Mouse (Mus musculus): Measurements from ENCODE around the gene Olfr978. TPM values are rescaled to one million over a fixed set of nuclear protein-coding genes. Genes with fewer than 3 reads are reported as not detected.
"Not testable (repeated sequence)": the region's sequence is repeated elsewhere in the genome, so short reads cannot be mapped to it uniquely, and the experiment has no call there.

The Olfr978 gene
- polyA plus RNA-seq (2015; fragmentation: Nextera tagmentation; extraction: Ambion mirVana), result not detected in 2 replicates

- Histone ChIP-seq H3K4me2 (no peak within 1 kb of the TSS), H3K9me3 (replicated peaks) (no peaks in the 10 kb centered on the region), H3K27ac (replicated peaks) (no peak within 1 kb of the TSS), H3K9ac (no peak within 1 kb of the TSS), H3K36me3 (replicated peaks) (no peaks in the 10 kb centered on the region), H3K27me3 (no peaks in the 10 kb centered on the region), H3K4me1 (replicated peaks) (no peaks in the 10 kb centered on the region), H3K4me3 (replicated peaks) (no peak within 1 kb of the TSS)
- no peak for ATAC-seq (ENCODE audit: insufficient read depth)
- 59% methylated on average over 2 of the region's 2 CpGs for WGBS (ENCODE audit: insufficient replicate concordance)
Measured at GRCm38 (mm10) chr9:39991813-39992212, at the start of gene Olfr978. TSS of gene Olfr978 (plus strand) at chr9:39992113.

DNA sequence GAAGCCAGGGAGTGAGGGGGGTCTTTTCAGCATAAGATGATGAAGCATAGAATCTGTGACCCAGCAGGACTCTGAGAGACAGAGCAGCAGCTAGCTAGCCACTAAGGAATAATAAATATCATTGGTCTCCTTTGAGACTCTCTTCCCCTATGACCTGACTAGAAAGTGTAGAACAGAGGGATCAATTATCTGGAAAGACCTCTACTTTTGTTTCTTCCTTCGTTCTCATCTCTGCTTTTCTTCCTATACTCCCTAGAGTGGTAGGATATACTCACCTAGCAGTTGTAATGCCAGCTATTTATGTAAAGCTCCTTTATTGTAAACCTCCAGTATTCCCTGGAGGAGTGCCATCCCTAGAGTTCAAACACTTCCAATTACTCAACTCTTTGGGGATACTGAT is 40.0 kb upstream of the Olfr978 start, which contains the start of gene Olfr975:
Gene Olfr975, minus strand, starts transcription at position 101 of the 400 bp plus-strand sequence.
- Histone ChIP-seq H3K4me3 (replicated peaks) (no peak within 1 kb of the TSS), H3K27ac (replicated peaks) (no peak within 1 kb of the TSS), H3K36me3 (replicated peaks) (no peaks in the 10 kb centered on the region), H3K9me3 (replicated peaks) (no peaks in the 10 kb centered on the region), H3K4me2 (no peak within 1 kb of the TSS), H3K4me1 (replicated peaks) (no peaks in the 10 kb centered on the region), H3K27me3 (no peaks in the 10 kb centered on the region), H3K9ac (no peak within 1 kb of the TSS)
- 29% methylated on average over 1 of the region's 1 CpGs for WGBS (ENCODE audit: insufficient replicate concordance)
- no peak for ATAC-seq (ENCODE audit: insufficient read depth)

- 64% methylated on average over 8 of the region's 9 CpGs for WGBS (ENCODE audit: insufficient replicate concordance)
- not testable (repeated sequence) for H3K4me1 ChIP-seq (replicated peaks); H3K4me3 ChIP-seq (replicated peaks); H3K36me3 ChIP-seq (replicated peaks); ATAC-seq (ENCODE audit: insufficient read depth); H3K27ac ChIP-seq (replicated peaks); H3K9ac ChIP-seq; H3K9me3 ChIP-seq (replicated peaks); H3K27me3 ChIP-seq; H3K4me2 ChIP-seq
Measured at GRCm38 (mm10) chr9:39961033-39961432, 30.9 kb upstream of the Olfr978 start, which contains the start of gene Olfr976. TSS of gene Olfr976 (minus strand) at chr9:39961133.

DNA sequence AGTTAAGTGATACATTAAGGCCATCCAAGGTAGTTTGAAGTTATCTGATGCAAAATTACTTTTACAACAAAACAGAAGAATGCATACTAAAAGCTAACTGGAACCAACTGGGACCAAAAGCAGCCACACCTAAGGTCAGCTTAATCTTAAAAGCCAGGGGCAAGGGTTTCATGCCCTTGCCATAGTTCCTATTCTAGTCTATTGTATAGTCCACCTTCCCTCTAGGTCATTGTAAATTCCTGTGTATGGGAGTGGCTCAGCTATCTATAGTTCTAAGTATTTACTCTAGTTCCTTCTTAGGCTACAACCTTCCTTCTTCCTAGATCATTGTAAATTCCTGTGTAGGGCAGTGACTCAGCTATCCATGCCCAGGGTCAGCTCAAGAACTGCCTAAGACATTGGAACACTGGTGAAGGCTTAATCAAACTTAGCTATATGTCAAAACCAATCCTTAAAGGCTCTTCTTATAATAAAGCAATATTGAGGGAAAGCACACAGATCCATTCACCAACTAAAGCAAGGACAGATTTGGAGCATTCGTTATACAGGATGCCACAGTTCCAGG is 15.2 kb upstream of the Olfr978 start:
- H3K4me1 ChIP-seq (replicated peaks); H3K4me3 ChIP-seq (replicated peaks); H3K9ac ChIP-seq; ATAC-seq (ENCODE audit: insufficient read depth); H3K27ac ChIP-seq (replicated peaks); H3K36me3 ChIP-seq (replicated peaks); H3K4me2 ChIP-seq; H3K27me3 ChIP-seq; H3K9me3 ChIP-seq (replicated peaks): not testable (repeated sequence)
- WGBS (ENCODE audit: insufficient replicate concordance), result 61% methylated on average over 1 of the region's 1 CpGs

GRCm38 (mm10) chr9:40003365-40003764 is 11.5 kb downstream of the Olfr978 start, which contains the start of gene Olfr979:
TSS of gene Olfr979 (minus strand) at chr9:40003465.
- WGBS (ENCODE audit: insufficient replicate concordance), result 73% methylated on average over 1 of the region's 1 CpGs
- H3K4me3 ChIP-seq (replicated peaks), result no peak within 1 kb of the TSS
- H3K27me3 ChIP-seq, result no peaks in the 10 kb centered on the region
- H3K4me2 ChIP-seq, result no peak within 1 kb of the TSS
- no peaks in the 10 kb centered on the region for H3K4me1 ChIP-seq (replicated peaks)
- no peak within 1 kb of the TSS for H3K9ac ChIP-seq
- H3K36me3 ChIP-seq (replicated peaks), result no peaks in the 10 kb centered on the region
- H3K9me3 ChIP-seq (replicated peaks), result no peaks in the 10 kb centered on the region
- H3K27ac ChIP-seq (replicated peaks), result no peak within 1 kb of the TSS
- no peak for ATAC-seq (ENCODE audit: insufficient read depth)

DNA sequence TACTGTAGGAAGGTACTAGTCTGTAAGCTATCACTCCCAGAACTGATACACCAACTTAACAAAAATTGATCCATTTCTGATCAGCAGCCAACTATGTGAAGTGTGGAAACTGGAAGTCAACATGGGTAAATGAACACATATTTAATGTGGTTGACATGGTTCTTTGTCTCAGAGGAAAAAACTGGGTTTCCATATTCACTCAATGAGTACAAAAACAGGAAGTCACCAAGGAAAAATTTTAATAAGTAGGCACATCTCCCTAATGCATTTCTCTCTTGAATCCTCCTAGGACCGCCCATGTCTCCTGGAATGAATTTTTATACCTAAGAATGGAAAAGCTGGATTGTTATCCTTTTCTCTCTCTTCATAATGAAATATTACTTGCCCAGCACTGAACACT is 17.6 kb downstream of the Olfr978 start, which contains the start of gene Olfr980:
Gene Olfr980, minus strand, starts transcription at position 101 of the 400 bp plus-strand sequence.
- Histone ChIP-seq H3K27me3 (no peaks in the 10 kb centered on the region), H3K9ac (no peak within 1 kb of the TSS), H3K4me2 (no peak within 1 kb of the TSS), H3K4me3 (replicated peaks) (no peak within 1 kb of the TSS), H3K36me3 (replicated peaks) (no peaks in the 10 kb centered on the region), H3K9me3 (replicated peaks) (no peaks in the 10 kb centered on the region), H3K4me1 (replicated peaks) (no peaks in the 10 kb centered on the region), H3K27ac (replicated peaks) (no peak within 1 kb of the TSS)
- ATAC-seq (ENCODE audit: insufficient read depth), result no peak
- 55% methylated on average over 1 of the region's 1 CpGs for WGBS (ENCODE audit: insufficient replicate concordance)

DNA sequence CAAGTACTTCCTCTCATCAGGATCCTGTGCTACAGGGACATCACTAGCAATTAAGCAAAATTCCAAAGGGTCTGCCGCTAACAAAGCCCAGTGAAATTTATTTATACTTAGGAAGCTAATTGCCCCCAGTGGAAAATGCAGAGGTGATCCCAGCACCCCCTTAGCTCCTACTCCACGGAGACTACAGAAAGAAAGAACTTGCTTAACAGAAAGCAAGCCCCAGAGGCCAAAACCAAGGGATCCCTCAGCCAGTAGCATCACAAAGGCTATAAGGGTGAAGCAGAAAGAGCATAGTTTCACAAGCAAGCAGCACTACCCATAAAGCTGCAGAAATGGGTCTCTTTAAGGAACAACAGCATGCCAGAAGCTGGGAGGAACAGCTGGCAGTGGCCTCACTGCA is 29.3 kb downstream of the Olfr978 start, which contains the start of gene Olfr981:
Gene Olfr981, plus strand, starts transcription at position 301 of the 400 bp plus-strand sequence.
- Histone ChIP-seq H3K9ac (no peak within 1 kb of the TSS), H3K27me3 (no peaks in the 10 kb centered on the region), H3K4me2 (no peak within 1 kb of the TSS), H3K27ac (replicated peaks) (no peak within 1 kb of the TSS), H3K9me3 (replicated peaks) (no peaks in the 10 kb centered on the region), H3K4me3 (replicated peaks) (no peak within 1 kb of the TSS), H3K36me3 (replicated peaks) (no peaks in the 10 kb centered on the region), H3K4me1 (replicated peaks) (no peaks in the 10 kb centered on the region)
- no peak for ATAC-seq (ENCODE audit: insufficient read depth)
- 49% methylated on average over 2 of the region's 2 CpGs for WGBS (ENCODE audit: insufficient replicate concordance)

Other genes starting within 250 kb of the Olfr978 start
- not detected in 2 replicates for gene Olfr967, start 245.9 kb upstream of the Olfr978 start, polyA plus RNA-seq (2015; fragmentation: Nextera tagmentation; extraction: Ambion mirVana)
- not detected in 2 replicates for gene Olfr968, start 208.9 kb upstream of the Olfr978 start, polyA plus RNA-seq (2015; fragmentation: Nextera tagmentation; extraction: Ambion mirVana)
- not detected in 2 replicates for gene Olfr969, start 201.2 kb upstream of the Olfr978 start, polyA plus RNA-seq (2015; fragmentation: Nextera tagmentation; extraction: Ambion mirVana)
- not detected in 2 replicates for gene Olfr970, start 183.3 kb upstream of the Olfr978 start, polyA plus RNA-seq (2015; fragmentation: Nextera tagmentation; extraction: Ambion mirVana)
- not detected in 2 replicates for gene Olfr971, start 155.2 kb upstream of the Olfr978 start, polyA plus RNA-seq (2015; fragmentation: Nextera tagmentation; extraction: Ambion mirVana)
- gene Olfr972, start 125.7 kb upstream of the Olfr978 start, polyA plus RNA-seq (2015; fragmentation: Nextera tagmentation; extraction: Ambion mirVana), result not detected in 2 replicates
- not detected in 2 replicates for gene Olfr229, start 84.8 kb upstream of the Olfr978 start, polyA plus RNA-seq (2015; fragmentation: Nextera tagmentation; extraction: Ambion mirVana)
- not detected in 2 replicates for gene Olfr974, start 54.6 kb upstream of the Olfr978 start, polyA plus RNA-seq (2015; fragmentation: Nextera tagmentation; extraction: Ambion mirVana)
- gene Olfr975, start 40.1 kb upstream of the Olfr978 start, polyA plus RNA-seq (2015; fragmentation: Nextera tagmentation; extraction: Ambion mirVana), result not detected in 2 replicates
- gene Olfr976, start 31.0 kb upstream of the Olfr978 start, polyA plus RNA-seq (2015; fragmentation: Nextera tagmentation; extraction: Ambion mirVana), result not detected in 2 replicates
- not detected in 2 replicates for gene Olfr979, start 11.4 kb downstream of the Olfr978 start, polyA plus RNA-seq (2015; fragmentation: Nextera tagmentation; extraction: Ambion mirVana)
- gene Olfr980, start 17.5 kb downstream of the Olfr978 start, polyA plus RNA-seq (2015; fragmentation: Nextera tagmentation; extraction: Ambion mirVana), result not detected in 2 replicates
- gene Olfr981, start 29.4 kb downstream of the Olfr978 start, polyA plus RNA-seq (2015; fragmentation: Nextera tagmentation; extraction: Ambion mirVana), result not detected in 2 replicates
- gene Olfr982, start 81.7 kb downstream of the Olfr978 start, polyA plus RNA-seq (2015; fragmentation: Nextera tagmentation; extraction: Ambion mirVana), result not detected in 2 replicates
- not detected in 2 replicates for gene Olfr983, start 101.5 kb downstream of the Olfr978 start, polyA plus RNA-seq (2015; fragmentation: Nextera tagmentation; extraction: Ambion mirVana)
- not detected in 2 replicates for gene Olfr984, start 122.1 kb downstream of the Olfr978 start, polyA plus RNA-seq (2015; fragmentation: Nextera tagmentation; extraction: Ambion mirVana)
- gene Olfr985, start 138.1 kb downstream of the Olfr978 start, polyA plus RNA-seq (2015; fragmentation: Nextera tagmentation; extraction: Ambion mirVana), result not detected in 2 replicates
- not detected in 2 replicates for gene Tmem225, start 156.0 kb downstream of the Olfr978 start, polyA plus RNA-seq (2015; fragmentation: Nextera tagmentation; extraction: Ambion mirVana)
- gene Olfr986, start 188.8 kb downstream of the Olfr978 start, polyA plus RNA-seq (2015; fragmentation: Nextera tagmentation; extraction: Ambion mirVana), result not detected in 2 replicates
- 0.79 and 0.82 TPM in 2 replicates for gene Zfp202, start 200.2 kb downstream of the Olfr978 start, polyA plus RNA-seq (2015; fragmentation: Nextera tagmentation; extraction: Ambion mirVana)

All from liver, embryonic 15.5 days (tissue).